Mouse (Mus musculus) left cerebral cortex, postnatal 10 days (tissue): Measurements from ENCODE around the gene Phf21a. TPM values are rescaled to one million over a fixed set of nuclear protein-coding genes. Genes with fewer than 3 reads are reported as not detected.

Experiments used
- DNase-seq, 2 experiments: peaks; one replicate each; pipeline ENCODE4 v3.0.0; 2021 to 2022; ENCODE audit warnings: low spot score in 2 of 2, mixed read lengths in 1 of 2; ENCODE audit errors: extremely low spot score in 1 of 2
- intact Hi-C: fragments of 180-260 bp; cut with DNase I; formaldehyde crosslinking; loops from one replicate; pipeline ENCODE4 v1.15.1; 2025
- total RNA-seq, 2 experiments: library from RNA; stranded (reverse); gene quantifications; 2 replicates each; pipeline ENCODE4 v1.2.3; 2021

Gene Phf21a
- total RNA-seq, 2 experiments from 2014 or later, result 67.0 to 73.3 TPM

GRCm38 (mm10) chr2:92198126-92198525, 105.2 kb downstream of the Phf21a start:
- intact Hi-C loops, result no loop called here
- DNase-seq, result peak in 1 of 2 experiments; percentile 20

GRCm38 (mm10) chr2:92198747-92199146, 105.8 kb downstream of the Phf21a start:
- intact Hi-C loops, result no loop called here
- no peak for DNase-seq

DNA sequence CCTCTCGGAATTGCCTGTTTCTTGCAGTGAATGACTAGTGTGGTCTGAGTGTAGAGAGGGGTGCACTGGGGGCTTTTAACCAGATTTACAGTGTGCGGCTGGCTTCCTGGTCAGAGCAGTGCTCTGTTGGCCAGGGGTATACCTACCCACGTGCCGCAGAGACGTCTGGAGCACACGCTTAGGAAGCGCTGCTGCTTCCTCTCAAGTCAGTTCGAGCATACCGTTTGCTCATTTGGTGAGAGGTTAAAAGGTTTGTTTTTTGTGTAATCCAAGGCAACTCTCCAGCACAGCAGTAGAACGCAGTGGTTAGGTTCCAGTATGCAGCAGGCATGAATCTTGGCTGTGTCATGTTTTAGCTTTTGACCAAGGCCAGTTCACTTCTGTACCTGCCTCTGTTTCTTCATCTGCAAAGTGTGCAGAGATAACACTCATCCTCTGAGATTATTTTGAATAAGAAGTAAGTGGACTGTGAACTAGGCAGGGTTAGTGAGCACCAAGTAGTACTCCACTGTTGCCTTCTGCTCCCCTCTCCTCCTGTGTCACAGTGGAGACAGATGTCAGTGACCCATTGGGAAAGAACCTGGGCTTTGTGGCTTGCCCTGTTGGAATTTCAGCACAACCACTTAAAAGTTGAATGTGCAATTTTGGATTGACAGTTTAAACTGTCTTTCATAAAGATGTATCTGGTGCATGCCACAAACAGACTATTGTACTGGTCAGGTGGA, 106.8 kb downstream of the Phf21a start:
- intact Hi-C loops, result no loop called here
- DNase-seq, result no peak

DNA sequence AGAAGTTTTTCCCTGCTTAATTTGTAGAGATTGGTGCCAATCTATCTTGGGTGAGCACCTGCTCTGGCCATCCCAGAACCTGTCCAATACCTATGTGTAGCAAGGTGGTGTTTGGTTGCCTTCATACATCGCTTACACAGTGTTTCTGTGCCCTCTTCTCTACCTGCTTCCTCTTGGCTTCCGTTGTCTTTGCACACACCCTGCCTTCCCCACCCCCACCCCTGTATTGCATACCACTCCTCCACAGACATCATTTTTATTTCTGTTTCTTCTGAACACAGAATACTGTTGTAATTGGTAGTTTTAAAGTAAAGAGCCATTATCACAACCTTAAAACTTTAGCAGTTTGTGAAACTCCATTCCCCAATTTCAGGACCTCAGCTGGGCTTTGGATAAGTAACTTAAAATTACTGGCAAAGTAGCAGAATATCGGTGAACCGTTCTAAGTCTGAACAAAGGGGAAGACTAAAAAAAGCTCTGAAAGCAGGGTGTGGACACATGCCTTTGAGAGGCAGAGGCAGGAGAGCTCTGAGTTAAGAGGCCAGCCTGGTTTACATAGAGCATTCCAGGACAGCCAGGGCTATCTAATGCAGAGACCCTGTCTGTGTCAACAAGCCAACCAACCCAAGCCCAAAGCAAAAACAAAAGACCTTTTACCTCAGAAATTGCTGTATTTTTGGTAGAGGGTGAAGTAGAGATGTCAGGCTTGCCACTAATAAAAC, 109.6 kb downstream of the Phf21a start:
- intact Hi-C loops, result no loop called here
- DNase-seq, result no peak

DNA sequence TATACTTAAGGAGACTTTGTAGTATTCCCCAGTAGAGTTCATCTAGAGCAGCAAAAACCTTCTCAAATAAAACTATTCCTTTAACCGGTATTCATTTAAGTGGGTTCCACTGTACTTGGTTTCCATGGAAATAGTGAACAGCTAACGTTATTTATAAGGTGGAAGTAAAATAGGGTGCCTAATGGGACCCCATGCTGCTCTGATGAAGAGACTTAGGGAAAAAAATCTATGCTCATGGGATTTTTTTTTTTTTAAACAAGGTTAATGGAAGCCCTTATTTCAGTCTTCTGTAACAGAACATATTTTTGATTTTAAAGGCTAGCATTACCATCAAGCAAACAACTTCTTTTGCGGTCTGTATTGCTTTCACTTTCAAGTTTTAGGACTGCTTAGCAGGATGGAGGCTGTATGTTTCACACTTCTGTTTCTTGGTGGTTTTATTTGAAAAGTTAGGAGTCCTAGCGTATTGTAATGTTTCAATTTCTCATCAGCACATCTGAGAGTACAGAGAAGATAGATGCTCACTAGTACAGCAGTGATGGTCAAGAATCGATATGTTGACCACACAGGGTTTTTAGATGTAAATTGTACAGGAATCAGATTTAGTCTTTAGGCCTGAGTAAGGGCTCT, 112.2 kb downstream of the Phf21a start:
- intact Hi-C loops, result no loop called here
- DNase-seq, result no peak

DNA sequence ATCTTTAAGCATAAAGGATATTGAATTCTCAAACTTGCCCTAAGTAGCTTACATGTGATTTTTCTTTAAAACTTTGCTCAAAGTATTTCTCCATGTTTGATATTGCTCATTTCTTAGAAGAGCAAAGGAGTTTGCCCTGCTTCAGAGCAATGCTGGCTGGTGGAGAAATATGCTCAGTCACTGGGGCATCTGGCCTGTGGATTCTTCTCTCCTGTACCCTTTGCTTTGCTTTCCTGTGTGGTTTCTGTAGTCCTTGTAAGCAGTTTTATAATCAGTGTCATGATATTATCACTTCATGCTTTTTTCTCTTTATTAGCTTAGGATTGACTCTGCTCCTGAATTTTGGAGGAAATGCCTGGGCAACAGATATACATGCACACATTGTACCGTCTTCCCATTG, 117.5 kb downstream of the Phf21a start:
- intact Hi-C loops, result no loop called here
- no peak for DNase-seq

- intact Hi-C loops, result no loop called here
- no peak for DNase-seq
Observed at GRCm38 (mm10) chr2:92221431-92221830, 128.5 kb downstream of the Phf21a start.

- intact Hi-C loops, result no loop called here
- no peak for DNase-seq
Observed at GRCm38 (mm10) chr2:92225592-92225991, 132.7 kb downstream of the Phf21a start.

DNA sequence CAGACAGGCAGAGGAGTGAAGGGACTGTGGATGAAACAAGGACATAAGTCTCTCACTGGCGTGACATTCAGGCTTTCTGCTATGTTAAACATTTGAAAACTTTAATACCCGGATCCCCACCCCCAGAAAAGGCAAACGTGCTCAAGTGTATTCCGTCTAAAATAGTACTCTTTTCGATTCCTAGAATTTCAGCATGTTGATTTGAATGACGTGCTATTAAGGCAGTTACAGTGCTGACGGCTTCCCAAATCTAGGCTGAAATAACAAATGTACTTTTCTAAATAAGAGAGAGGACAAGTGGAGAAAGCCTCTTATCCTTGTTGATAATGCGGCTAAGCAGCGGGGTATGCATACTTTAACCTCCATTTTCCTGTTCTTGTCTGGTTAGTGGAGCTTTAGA, 137.1 kb downstream of the Phf21a start:
- intact Hi-C loops, result no loop called here
- DNase-seq, result no peak

DNA sequence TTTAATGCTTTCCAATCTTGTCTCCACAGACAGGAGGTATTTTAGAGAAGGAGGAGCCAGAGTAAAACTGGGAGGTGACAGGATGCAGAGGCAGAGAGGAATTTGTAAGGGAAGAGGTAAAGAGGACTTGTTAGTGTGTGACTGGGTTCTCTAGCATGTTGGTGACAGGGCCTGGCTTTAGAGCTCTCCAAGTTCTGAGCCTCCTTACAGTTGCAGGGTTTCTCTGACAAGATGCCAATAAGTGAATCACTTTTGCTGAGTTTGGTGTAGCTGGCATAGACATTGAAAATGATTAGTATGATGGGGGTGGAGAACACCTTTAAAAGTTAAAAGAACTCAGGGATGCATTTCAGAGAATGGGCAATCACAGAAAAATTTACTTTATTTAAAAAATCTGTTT, 138.8 kb downstream of the Phf21a start:
- intact Hi-C loops, result no loop called here
- no peak for DNase-seq

GRCm38 (mm10) chr2:92234768-92235332, 141.9 kb downstream of the Phf21a start:
- intact Hi-C loops, result no loop called here
- DNase-seq, result no peak

DNA sequence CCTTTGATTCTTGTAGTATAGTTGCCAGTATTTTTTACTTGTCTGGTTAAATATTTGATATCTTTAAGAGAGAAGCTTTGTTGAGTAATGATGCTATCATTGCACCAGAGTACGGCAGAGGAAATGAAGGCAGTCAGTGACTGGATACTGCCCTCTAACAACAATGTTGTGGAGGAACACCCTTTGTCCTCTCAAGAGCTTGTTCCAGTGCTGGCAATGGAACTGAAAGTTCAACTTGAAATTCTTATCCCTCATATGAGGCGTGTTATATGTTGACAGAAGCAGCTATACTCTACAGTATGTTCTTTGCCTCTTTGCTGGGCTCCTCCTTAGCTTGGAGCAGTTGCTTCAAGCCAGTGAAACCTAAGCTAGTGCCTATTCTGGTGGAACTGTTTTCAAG, 147.4 kb downstream of the Phf21a start:
- intact Hi-C loops, result no loop called here
- DNase-seq, result no peak

DNA sequence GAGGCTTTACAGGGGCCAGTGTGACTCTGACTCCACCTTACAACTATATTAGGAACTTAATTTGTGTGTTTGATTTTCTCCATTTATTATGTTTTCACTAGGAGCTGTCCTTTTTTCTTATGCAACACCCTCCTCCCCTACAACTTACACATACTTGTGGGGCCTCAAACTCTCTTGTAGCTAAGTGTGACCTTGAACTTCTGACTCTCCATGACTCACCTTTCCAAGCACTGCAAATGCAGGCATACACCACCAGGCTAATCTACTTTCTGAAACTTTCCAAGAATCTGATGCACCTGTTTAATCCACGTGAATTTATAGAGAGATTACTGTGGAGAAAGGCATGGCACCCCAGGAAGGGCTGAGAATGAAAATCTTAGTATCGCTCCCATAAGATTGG, 147.9 kb downstream of the Phf21a start:
- intact Hi-C loops, result no loop called here
- no peak for DNase-seq

DNA sequence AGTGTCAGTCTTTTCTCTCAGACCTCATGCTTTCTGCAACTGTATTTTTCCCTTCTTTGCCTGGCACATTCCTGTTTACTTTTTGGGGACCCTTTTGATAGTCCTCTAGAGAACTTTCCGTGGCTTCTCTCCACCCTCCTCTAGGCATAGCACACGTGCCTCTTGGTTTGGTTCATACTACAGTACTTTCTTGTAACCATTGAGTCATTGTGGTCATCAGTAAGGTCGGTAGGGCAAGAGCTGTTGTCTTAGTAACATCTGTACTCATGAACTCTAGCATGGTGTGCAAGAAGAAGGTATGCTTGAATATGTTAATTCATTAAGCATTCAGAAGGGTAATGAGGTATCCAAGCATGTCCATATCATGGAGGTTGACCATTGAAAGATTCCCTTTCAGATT, 148.4 kb downstream of the Phf21a start:
- intact Hi-C loops, result no loop called here

DNA sequence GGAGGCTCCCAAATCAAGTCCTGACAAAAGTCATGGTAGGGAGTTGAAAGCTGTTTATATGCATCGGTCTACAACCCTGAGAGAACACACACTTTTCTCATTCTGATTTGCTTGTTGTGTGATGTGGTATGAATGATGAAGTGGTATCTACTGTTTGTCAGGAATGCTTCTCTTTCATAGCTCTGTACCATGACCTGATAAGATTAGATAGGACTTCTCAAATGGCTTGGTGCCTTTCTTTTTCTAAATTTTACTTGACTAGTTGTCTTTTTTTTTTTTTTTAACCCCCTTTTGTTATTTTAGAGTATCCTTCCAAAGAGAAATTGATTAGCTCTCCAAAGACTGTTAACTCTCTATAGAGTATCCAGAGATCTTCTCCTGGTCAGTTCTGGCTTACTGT, 153.2 kb downstream of the Phf21a start:
- intact Hi-C loops, result no loop called here
- no peak for DNase-seq

More for the DNA sequence above, 148.4 kb downstream of the Phf21a start:
- no peak for DNase-seq

- DNase-seq, result no peak
- intact Hi-C loops, result no loop called here
Observed at GRCm38 (mm10) chr2:92247711-92248110, 154.8 kb downstream of the Phf21a start.

GRCm38 (mm10) chr2:92250472-92250871, 157.6 kb downstream of the Phf21a start:
- DNase-seq, result no peak
- intact Hi-C loops, result no loop called here

DNA sequence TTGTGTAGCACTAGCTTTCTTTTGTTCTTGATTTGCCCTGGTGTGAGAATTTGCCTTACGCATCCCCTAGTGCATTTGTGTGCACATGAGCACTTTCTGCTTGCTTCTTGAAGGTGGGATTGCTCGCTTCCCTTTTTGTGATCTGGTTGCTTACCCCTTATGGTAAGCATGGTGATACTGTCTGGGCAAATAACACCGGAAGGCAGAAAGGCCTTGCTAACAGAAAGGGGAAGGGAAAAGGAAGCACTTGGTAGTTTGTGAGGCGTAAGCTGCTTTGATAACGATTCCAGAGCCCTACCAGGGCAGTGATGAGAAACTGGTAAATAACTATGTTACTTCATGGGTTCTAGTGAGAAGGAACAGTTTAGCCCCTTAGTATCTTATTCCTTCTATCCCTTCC, 160.9 kb downstream of the Phf21a start:
- intact Hi-C loops, result no loop called here
- no peak for DNase-seq

DNA sequence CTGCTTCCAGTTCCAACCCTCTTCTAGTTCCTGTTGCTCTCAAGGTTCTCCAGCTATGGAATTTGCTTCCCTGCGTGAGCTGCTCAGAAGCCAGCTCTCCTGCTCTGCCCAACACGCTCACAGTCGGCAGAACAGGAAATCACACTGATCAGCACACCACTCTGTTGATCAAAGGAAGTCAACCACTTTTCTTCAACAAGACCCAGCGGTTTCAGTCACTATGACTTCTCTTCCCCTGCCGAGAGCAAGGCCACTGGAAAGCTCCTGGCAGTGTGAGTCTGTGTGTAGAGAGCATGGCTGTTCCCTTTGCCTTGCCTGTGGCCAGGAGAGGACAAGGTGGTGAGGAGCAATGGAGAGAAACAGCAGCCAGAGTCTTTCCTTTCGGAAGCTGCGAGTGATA, 163.2 kb downstream of the Phf21a start:
- no peak for DNase-seq
- intact Hi-C loops, result no loop called here
